Comparison of ENCODE assay signal across 28 mouse cellular contexts in the genomic region with DNA sequence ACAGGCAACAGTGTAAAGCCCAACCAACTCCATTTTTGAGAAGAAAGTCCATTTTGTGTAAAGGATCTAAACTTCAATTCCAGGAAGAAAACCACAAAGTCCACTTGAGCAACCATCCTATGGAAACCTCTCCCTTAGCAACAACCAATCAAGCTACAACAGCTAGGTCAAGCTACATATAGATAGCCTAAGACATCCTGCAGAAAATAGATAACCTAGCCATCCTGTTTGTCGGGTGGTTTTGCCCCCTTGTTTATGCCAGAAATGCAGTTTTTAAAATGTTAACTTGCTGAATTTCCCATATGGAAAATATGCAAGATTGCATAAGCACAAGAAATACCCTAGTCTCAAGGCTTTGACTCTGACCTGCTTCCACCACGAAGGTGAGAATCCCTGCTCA.
"Had no signal": no experiment of that assay in that cellular context is flagged by ENCODE, and none has a peak within 500 bp of the region (broad histone marks: within the 10 kb centered on the region; RNA-seq: fewer than 3 reads in every experiment).

No protein-coding gene starts in this region.

- H3K4me3 ChIP-seq: limb, embryonic 10.5 days; limb, embryonic 12.5 days; limb, embryonic 13.5 days; limb, embryonic 15.5 days; liver, embryonic 12.5 days; liver, embryonic 13.5 days; liver, embryonic 15.5 days; lung, embryonic 15.5 days; megakaryocyte, embryonic 14.5 days; midbrain, embryonic 10.5 days; midbrain, embryonic 12.5 days; midbrain, embryonic 13.5 days; midbrain, embryonic 15.5 days; myocyte; neural tube, embryonic 12.5 days had no signal

- H3K9ac ChIP-seq: limb, embryonic 12.5 days; limb, embryonic 13.5 days; limb, embryonic 15.5 days; liver, embryonic 12.5 days; liver, embryonic 13.5 days; liver, embryonic 14.5 days; liver, embryonic 15.5 days; liver, postnatal 0 days; lung, embryonic 14.5 days; lung, embryonic 15.5 days; midbrain, embryonic 12.5 days; midbrain, embryonic 13.5 days; midbrain, embryonic 15.5 days; neural tube, embryonic 12.5 days had no signal

- H3K36me3 ChIP-seq: limb, embryonic 10.5 days; limb, embryonic 12.5 days; limb, embryonic 13.5 days; limb, embryonic 15.5 days; liver, embryonic 12.5 days; liver, embryonic 13.5 days; liver, embryonic 15.5 days; lung, embryonic 15.5 days; midbrain, embryonic 10.5 days; midbrain, embryonic 12.5 days; midbrain, embryonic 13.5 days; midbrain, embryonic 15.5 days; neural tube, embryonic 12.5 days had no signal

- H3K4me1 ChIP-seq: limb, embryonic 12.5 days; limb, embryonic 13.5 days; limb, embryonic 15.5 days; liver, embryonic 12.5 days; liver, embryonic 13.5 days; liver, embryonic 15.5 days; lung, embryonic 15.5 days; megakaryocyte, embryonic 14.5 days; midbrain, embryonic 10.5 days; neural tube, embryonic 12.5 days had no signal

- H3K27me3 ChIP-seq: limb, embryonic 12.5 days; limb, embryonic 13.5 days; limb, embryonic 15.5 days; liver, embryonic 12.5 days; liver, embryonic 13.5 days; liver, embryonic 15.5 days; lung, embryonic 15.5 days; megakaryocyte, embryonic 14.5 days; midbrain, embryonic 12.5 days; midbrain, embryonic 13.5 days; midbrain, embryonic 15.5 days; neural tube, embryonic 12.5 days had no signal

- DNase-seq: left cerebral cortex, postnatal 4 days; liver; liver, embryonic 13.5 days; liver, postnatal 0 days; lung, adult 18-20 months; lung, adult 2 months; lung, embryonic 14.5 days; lung, postnatal 10 days; lung, postnatal 14 days; lung, postnatal 36 days; lung, postnatal 4 days; midbrain, embryonic 14.5 days had no signal

- H3K9me3 ChIP-seq: limb, embryonic 10.5 days; limb, embryonic 12.5 days; limb, embryonic 13.5 days; limb, embryonic 15.5 days; liver, embryonic 12.5 days; liver, embryonic 13.5 days; liver, embryonic 15.5 days; lung, embryonic 15.5 days; megakaryocyte, embryonic 14.5 days; midbrain, embryonic 10.5 days; midbrain, embryonic 12.5 days; midbrain, embryonic 13.5 days; midbrain, embryonic 15.5 days; neural tube, embryonic 12.5 days had no signal

- H3K27ac ChIP-seq: limb, embryonic 10.5 days; limb, embryonic 12.5 days; limb, embryonic 13.5 days; limb, embryonic 15.5 days; liver, embryonic 12.5 days; liver, embryonic 13.5 days; liver, embryonic 14.5 days; liver, embryonic 15.5 days; lung, embryonic 15.5 days; macrophage; midbrain, embryonic 10.5 days; midbrain, embryonic 12.5 days; midbrain, embryonic 13.5 days; midbrain, embryonic 15.5 days; neural tube, embryonic 12.5 days had no signal
